Mouse (Mus musculus) kidney, adult 18-20 months (tissue): ENCODE measurements at regions not wholly inside any gene's neighbourhood (a gene's known extent, or its start where the extent isn't known, plus 50 kb on each side); places are given as distances from the start of the nearest gene placed in this dataset.

Experiments
- DNase-seq: peaks from one replicate; pipeline ENCODE4 v3.0.0; 2021

- DNase-seq, result no peak
These were observed 300.0 kb upstream of the Clec14a start for GRCm38 (mm10) chr12:58569056-58569455.

DNA sequence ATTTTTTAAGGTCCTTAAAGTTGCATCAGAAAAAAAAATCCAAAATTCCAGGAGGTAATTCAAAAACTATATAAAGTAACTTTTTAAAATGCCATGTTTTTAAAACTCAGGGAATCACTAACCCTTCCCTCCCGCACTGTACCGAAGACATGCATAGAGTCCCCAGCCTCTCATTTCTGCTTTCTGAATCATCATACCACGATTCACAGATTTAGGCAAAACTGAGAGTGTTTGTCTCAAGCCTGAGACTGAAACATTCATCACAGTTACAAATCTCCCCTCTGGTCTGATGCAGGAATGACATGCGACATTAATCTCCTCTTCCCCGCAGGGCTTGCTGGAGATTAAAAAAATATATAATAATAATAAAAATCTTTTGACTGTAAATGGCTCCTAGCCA is 291.8 kb upstream of the Clec14a start:
- DNase-seq, result no peak

DNA sequence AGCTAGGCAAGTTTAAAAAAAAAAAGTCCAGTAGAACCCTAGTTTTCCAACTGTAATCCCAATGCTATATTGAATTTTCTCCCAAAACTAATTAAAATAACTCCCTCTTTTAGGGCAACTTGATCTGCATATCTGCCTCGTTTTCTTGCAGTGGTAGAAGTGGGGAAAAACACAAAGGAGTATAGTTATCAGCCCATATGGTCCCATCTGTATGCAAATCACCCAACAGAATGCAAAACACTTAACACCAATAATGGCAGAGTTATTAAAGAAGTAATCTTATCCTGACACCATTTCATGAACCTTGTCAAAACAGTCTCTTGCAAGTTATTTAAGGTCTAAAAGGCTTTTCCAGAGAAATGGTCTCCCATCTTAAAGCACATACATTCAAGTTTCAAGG is 290.7 kb upstream of the Clec14a start:
- no peak for DNase-seq

- no peak for DNase-seq
These were observed 288.2 kb upstream of the Clec14a start for GRCm38 (mm10) chr12:58557261-58557660.

GRCm38 (mm10) chr12:58556741-58557140 is 287.7 kb upstream of the Clec14a start:
- no peak for DNase-seq

DNA sequence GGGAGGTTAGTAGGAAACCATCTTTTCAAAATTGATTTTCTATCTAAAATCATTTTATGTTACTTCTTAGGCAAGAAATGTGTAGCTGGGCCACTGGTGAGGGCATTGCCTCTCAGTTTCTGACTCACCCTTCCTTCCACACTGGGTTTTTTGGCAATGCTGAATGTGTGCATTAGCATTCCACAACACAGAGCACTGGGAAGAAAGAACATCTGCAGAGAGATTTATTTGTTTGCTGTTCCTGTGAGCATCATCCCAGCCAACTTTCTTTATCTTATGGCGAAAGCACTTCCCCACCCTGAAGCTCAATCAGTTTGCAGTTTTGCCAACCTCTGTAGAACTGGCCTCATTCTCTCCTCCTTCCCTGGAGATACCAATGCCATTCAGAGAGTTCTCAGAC is 287.0 kb upstream of the Clec14a start:
- no peak for DNase-seq

DNA sequence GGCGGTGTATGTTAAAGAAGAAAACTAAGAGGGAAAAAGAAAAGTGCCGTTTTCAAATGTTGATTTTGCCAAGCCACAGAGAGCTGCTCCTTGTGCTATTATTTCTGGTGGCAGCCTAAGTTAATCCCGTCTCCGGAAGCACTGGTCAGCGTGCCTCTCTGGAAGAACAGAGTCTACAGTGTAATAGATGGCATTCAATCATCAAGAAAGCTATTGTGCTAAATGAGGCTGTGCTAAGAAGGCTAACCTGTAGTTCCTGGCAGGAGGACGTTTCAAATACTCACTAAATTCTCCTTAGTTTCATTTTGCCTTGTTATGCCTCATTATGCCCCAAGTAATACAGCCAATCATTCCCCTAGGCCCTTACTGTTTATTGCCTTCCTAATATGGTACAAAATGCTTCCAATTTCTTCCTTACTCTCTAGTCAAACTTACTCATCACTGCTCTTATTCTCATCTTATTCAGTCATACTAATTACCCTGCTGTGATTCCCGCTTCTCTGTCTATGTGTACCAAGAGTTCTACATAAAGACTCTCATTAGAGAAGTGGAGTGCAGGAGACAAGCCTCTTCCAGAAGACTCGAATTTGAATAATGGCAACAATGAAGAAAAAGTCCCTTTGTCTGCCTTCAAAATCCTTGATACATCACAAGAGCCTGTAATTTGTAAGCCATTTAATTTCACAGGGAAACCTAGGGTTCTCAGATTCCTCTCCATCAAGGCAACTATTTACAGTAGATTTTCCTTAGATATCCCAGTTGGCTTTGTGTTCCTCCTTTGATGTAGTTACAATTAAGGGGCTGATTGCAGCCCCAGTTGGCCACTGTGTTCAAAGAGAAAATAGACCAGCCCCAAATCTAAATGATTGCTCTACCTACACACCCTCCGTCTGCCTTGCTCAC is 282.0 kb upstream of the Clec14a start:
- DNase-seq, result no peak

DNA sequence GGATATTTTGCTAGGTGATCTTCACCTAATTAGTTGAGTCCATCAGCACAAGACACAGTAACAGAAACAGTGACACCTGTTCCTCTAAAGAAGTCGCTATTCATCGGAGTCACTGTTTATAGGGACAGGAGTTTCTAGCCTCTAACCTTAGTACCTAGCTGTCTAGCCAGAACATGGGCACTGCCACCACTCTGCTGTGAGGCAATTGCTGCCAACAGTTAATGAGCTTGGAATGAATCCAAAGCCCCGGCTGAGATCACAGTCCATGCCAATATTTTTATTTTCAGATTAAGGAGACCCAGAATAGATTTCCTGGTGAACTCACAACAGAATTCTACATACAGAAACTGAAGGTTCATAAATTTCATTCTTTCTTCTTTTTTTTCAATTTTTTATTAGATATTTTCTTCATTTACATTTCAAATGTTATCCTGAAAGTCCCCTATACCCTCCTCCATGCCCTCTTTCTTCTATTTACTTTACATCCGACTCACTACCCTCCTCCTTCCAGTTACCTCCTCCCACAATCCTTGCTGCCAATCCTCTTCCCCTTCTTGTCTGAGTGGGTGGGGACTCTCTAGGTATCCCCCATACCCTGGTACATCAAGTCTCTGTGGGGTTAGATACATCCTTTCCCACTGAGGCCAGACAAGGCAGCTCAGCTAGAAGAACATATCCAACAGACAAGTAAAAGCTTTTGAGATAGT is 276.9 kb upstream of the Clec14a start:
- DNase-seq, result peak; percentile 5

GRCm38 (mm10) chr12:58544862-58545261 is 275.8 kb upstream of the Clec14a start:
- DNase-seq, result no peak

GRCm38 (mm10) chr12:58538305-58538719 is 269.2 kb upstream of the Clec14a start:
- DNase-seq, result no peak

DNA sequence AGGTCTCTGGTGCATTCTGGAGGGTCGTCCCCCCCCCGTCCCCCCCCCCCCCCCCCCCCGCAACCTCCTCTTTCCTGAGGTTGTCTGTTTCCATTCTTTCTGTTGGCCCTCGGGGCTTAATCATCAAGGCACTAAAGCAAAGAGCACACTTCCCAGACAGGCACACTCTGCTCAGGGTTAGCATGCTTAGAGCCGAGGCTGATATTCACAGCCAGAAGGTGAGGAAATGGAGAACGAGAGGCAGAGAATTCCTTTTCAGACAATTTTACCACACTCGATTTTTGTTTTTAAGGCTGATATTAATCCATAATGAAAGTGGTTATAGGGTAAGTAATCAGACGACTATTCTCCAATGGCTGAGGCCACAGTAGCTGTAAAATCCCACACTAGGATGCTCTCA is 268.7 kb upstream of the Clec14a start:
- DNase-seq, result no peak

- DNase-seq, result no peak
These were observed 267.4 kb upstream of the Clec14a start for GRCm38 (mm10) chr12:58536381-58536992.

DNA sequence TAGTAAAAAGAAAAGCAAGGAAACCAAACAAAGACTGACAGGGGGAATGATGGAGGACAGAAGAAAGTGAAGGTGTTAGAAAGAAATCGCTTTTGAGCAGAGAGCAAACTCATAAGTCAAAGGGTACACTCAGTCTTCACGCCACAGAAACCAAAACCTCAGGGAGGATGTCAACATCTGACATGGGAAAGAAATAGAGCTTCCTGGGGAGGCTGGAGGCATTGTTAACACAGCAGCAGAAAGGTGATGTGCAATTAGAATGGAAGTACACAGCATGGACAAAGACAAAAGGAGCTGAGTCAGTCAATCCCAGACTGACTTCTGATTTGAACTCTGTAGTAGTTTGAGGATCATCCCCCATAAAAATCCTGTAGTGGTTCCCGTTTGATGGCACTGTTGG is 261.2 kb upstream of the Clec14a start:
- no peak for DNase-seq

- no peak for DNase-seq
These were observed 247.7 kb upstream of the Clec14a start for GRCm38 (mm10) chr12:58516800-58517199.

GRCm38 (mm10) chr12:58513951-58514350 is 244.9 kb upstream of the Clec14a start:
- no peak for DNase-seq

GRCm38 (mm10) chr12:58512645-58513044 is 243.6 kb upstream of the Clec14a start:
- DNase-seq, result no peak

DNA sequence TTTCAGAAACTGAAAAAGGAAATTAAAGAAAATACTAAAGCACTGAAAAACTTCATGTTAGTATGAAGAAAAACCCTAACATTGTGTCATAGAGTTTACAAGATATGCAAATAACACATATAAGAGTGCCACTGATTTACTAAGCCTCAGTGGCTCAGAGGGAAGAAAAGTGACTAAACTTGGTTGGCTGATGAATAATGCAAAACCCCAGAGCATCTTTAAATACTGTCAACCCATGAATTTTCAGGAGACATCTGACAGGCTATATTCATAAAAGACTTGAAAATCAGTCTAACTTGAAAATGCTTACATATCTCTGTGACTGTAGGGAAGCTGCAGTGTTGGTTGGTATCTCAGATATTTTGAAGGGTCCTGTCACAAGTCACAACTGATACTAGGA is 235.2 kb upstream of the Clec14a start:
- no peak for DNase-seq

GRCm38 (mm10) chr12:58474181-58474580 is 205.1 kb upstream of the Clec14a start:
- DNase-seq, result no peak

DNA sequence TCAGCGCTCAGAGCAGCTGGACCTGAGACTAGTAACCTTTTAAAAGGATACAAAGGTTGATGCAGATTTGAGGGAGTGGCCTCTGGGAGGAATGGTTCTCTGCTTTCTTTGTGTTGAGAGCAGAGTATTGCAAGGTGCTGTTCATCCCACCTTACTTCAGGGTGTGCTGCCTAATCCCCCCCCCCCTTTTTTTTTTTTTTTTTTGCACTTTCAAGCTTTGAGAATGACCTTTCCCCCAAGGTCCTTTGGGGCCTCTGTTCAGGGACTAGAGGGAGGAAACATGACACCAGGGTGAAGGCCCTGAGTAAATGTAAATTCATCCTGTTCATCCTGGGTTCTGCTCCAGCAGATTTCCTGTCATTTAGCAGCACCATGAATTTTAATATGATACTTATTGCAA is 204.4 kb upstream of the Clec14a start:
- DNase-seq, result no peak

GRCm38 (mm10) chr12:58460465-58460864 is 191.4 kb upstream of the Clec14a start:
- no peak for DNase-seq

DNA sequence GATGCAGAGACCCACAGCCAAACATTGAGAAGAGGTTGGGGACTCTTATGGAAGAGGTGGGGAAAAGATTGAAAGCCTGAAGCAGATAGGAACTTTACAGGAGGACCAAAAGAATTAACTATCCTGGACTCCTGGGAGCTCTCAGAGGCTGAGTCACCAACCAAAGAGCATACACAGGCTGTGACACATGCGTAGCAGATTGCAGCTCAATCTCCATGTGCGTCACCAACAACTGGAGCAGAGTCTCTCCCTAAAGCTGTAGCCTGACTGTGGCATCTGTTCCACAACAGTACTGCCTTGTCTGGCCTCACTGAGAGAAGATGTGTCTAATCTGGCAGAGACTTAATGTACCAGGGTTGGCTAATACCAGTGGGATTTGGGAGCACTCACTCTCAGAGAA is 185.7 kb upstream of the Clec14a start:
- no peak for DNase-seq

DNA sequence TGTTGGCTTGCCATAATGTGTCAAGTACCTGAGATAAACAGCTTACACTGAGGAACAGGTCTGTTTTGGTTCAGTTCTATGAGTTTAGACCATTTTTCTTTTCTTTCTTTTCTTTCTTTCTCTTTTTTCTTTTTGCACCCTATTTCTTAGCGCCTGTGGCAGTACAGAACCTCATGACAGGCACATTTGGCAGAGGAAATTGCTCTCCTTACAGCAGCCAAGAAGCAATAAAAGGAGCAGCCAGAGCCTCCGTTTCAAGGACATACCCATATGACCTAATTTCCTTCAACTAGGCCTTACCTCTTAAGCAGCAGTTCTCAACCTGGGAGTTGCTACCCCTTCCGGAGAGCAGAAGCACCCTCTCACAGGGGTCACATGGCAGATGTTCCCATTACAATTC is 173.9 kb upstream of the Clec14a start:
- no peak for DNase-seq

- DNase-seq, result no peak
These were observed 172.9 kb upstream of the Clec14a start for GRCm38 (mm10) chr12:58441962-58442361.

DNA sequence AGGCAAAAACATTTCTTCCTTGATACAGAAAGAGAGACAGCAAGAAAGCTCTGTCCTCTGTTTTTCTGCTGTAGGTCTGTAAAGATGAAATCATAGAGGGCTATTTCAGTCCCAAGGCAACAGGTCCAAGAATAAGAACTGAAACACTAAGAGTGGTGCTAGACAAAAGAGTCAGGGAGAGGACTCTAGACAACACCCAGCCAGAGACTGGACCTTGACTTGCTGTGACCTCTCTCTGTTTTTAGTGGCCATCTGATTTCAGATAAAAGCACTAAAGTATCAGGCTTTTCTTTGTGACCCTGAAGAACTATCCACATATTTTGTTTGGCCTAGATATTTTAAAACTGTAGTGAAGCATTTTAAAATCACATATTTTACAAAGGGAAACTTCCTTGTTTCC is 171.6 kb upstream of the Clec14a start:
- DNase-seq, result no peak
